Mouse (Mus musculus) lung, postnatal 0 days (tissue): ENCODE data around the gene Ccdc153.

Experiments
- CTCF ChIP-seq: IDR thresholded peaks from 2 replicates; pipeline ENCODE4 v1.5.1; 2016; ENCODE audit warnings: antibody characterized with exemption, mild to moderate bottlenecking
- EP300 ChIP-seq: IDR thresholded peaks from 2 replicates; pipeline ENCODE4 v1.6.1; 2016; ENCODE audit warnings: antibody characterized with exemption, mild to moderate bottlenecking, control low read depth

- TF ChIP-seq EP300 = no peak
- no peak for TF ChIP-seq CTCF
Measured at GRCm38 (mm10) chr9:44255136-44255521, 14.7 kb downstream of the Ccdc153 start.
